ENCODE assay signal across 13 mouse cellular contexts in the genomic region with DNA sequence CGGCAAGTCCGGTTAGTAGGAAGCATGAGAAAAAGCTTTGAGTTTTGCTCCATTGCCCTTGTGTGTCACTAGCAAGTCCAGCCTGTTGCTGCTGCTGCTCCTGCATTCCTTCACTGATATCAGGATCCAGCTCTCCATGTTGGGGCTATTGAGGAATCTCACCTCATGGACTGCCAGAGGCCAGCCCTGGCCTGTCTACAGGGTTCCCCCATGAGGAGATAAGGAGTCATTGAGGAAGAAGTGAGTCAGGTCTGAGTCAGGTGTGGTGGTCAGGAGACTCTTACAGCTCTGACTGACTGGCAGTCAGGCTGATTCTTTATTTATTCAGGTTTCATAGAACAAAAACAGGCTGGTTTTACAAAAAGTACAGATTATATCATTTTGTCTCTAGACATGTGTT. TPM values are rescaled to one million over a fixed set of nuclear protein-coding genes. Genes with fewer than 3 reads are reported as not detected.
DNase-seq lines count a peak whose midpoint lies in the region; ATAC-seq and TF ChIP-seq lines count a peak whose summit lies in the region.
"Had no signal": no experiment of that assay in that cellular context is flagged by ENCODE, and none has a peak within 500 bp of the region (broad histone marks: within the 10 kb centered on the region; RNA-seq: fewer than 3 reads in every experiment).

No protein-coding gene starts in this region.

- in situ Hi-C loops in Patski (cut with MboI; ENCODE audit: low pct_unique_long_range_greater_than_20kb): no loop called here

- TF ChIP-seq EP300 in heart, postnatal 0 days (IDR thresholded peaks at IDR 0.05; ENCODE audit: low read depth): peak; percentile 93
- no peak for TF ChIP-seq EP300 in stomach, postnatal 0 days (optimal IDR thresholded peaks at IDR 0.05)

- H3K4me3 ChIP-seq in lung, embryonic 15.5 days: no peak overlapping the region
- H3K4me3 ChIP-seq in heart, postnatal 0 days (ENCODE audit: low read depth, low read length): no peak overlapping the region
- H3K4me3 ChIP-seq in stomach, postnatal 0 days (ENCODE audit: low read depth, low read length): no peak overlapping the region
- H3K4me3 ChIP-seq: hindbrain, embryonic 13.5 days; liver, embryonic 13.5 days; midbrain, embryonic 13.5 days had no signal

- no peaks in the 10 kb centered on the region; the same call in 1 of the 2 replicates for H3K27me3 ChIP-seq in lung, embryonic 15.5 days
- no peaks in the 10 kb centered on the region for H3K27me3 ChIP-seq in Patski
- H3K27me3 ChIP-seq in heart, postnatal 0 days (ENCODE audit: control insufficient read depth, insufficient read depth, low read length): no peaks in the 10 kb centered on the region
- H3K27me3 ChIP-seq in stomach, postnatal 0 days (ENCODE audit: control insufficient read depth, insufficient read depth, low read length): no peaks in the 10 kb centered on the region

- no peak for TF ChIP-seq CTCF in Patski (IDR thresholded peaks at IDR 0.05)
- TF ChIP-seq CTCF in heart, postnatal 0 days (IDR thresholded peaks at IDR 0.05; ENCODE audit: low read depth): peak; percentile 33; the same call in 1 of the 2 replicates
- TF ChIP-seq CTCF in stomach, postnatal 0 days (IDR thresholded peaks at IDR 0.05; ENCODE audit: low read depth): peak; percentile 22; the same call in 1 of the 2 replicates

- H3K4me1 ChIP-seq in lung, embryonic 15.5 days: no peaks in the 10 kb centered on the region
- peaks cover 4% of the 10 kb centered on the region; the same call in 1 of the 2 replicates for H3K4me1 ChIP-seq in heart, postnatal 0 days (ENCODE audit: control insufficient read depth, insufficient read depth)
- no peaks in the 10 kb centered on the region for H3K4me1 ChIP-seq in stomach, postnatal 0 days (replicated peaks; ENCODE audit: control insufficient read depth, insufficient read depth)
- H3K4me1 ChIP-seq: hindbrain, embryonic 13.5 days; liver, embryonic 13.5 days; midbrain, embryonic 13.5 days had no signal

- POLR2A ChIA-PET in Patski (lab: Charles Lee): no interaction called here

- DNase-seq in lung, adult 18-20 months: no peak
- no peak for DNase-seq in Patski (ENCODE audit: low read depth, low spot score)
- DNase-seq in heart, postnatal 0 days (ENCODE audit: low spot score): peak; percentile 88
- DNase-seq in stomach, postnatal 0 days (ENCODE audit: low spot score): peak; percentile 61
- DNase-seq in thymus, postnatal 14 days: no peak
- no peak for DNase-seq in cerebellum, adult 18-20 months
- DNase-seq in spleen, postnatal 4 days (ENCODE audit: low spot score in 2 of 2): no peak
- DNase-seq: embryo, embryonic 11 days; liver, embryonic 13.5 days had no signal

- CTCF ChIA-PET in Patski (lab: Charles Lee): interaction anchor here (1.5 kb wide), 1 partner anchor 26 kb away, joined by 4 read pairs; no protein-coding TSS in a partner anchor

- 75% methylated on average over 2 of the region's 2 CpGs for WGBS in lung, embryonic 15.5 days
- WGBS in heart, postnatal 0 days: 48% methylated on average over 2 of the region's 2 CpGs
- 80% methylated on average over 2 of the region's 2 CpGs for WGBS in stomach, postnatal 0 days

- peak; percentile 39; the same call in 1 of the 2 replicates for ATAC-seq in lung, embryonic 15.5 days (ENCODE audit: borderline replicate concordance, extremely low read depth, low FRiP score, low TSS enrichment)
- peak; percentile 62 for ATAC-seq in Patski
- ATAC-seq in heart, postnatal 0 days (ENCODE audit: insufficient read depth, low read depth): peak; percentile 96
- ATAC-seq in stomach, postnatal 0 days (ENCODE audit: low FRiP score, low TSS enrichment): peak; percentile 99
- ATAC-seq: activated CD4-positive, CD25-positive, alpha-beta regulatory T cell, adult 4 months; midbrain, embryonic 13.5 days had no signal

- H3K36me3 ChIP-seq in lung, embryonic 15.5 days: no peaks in the 10 kb centered on the region
- no peaks in the 10 kb centered on the region for H3K36me3 ChIP-seq in heart, postnatal 0 days (replicated peaks; ENCODE audit: control insufficient read depth, insufficient read depth, low read length)
- H3K36me3 ChIP-seq in stomach, postnatal 0 days (ENCODE audit: control insufficient read depth, insufficient read depth, low read length): no peaks in the 10 kb centered on the region
- H3K36me3 ChIP-seq: hindbrain, embryonic 13.5 days; liver, embryonic 13.5 days; midbrain, embryonic 13.5 days had no signal

- H3K9ac ChIP-seq in lung, embryonic 15.5 days: no peak overlapping the region
- H3K9ac ChIP-seq in heart, postnatal 0 days (replicated peaks; ENCODE audit: low read depth, low read length): no peak overlapping the region
- no peak overlapping the region for H3K9ac ChIP-seq in stomach, postnatal 0 days (ENCODE audit: low read length)
- H3K9ac ChIP-seq: hindbrain, embryonic 13.5 days; liver, embryonic 13.5 days; midbrain, embryonic 13.5 days had no signal

- H3K9me3 ChIP-seq in lung, embryonic 15.5 days: no peaks in the 10 kb centered on the region
- no peaks in the 10 kb centered on the region for H3K9me3 ChIP-seq in heart, postnatal 0 days (replicated peaks; ENCODE audit: control insufficient read depth, low read length)
- H3K9me3 ChIP-seq in stomach, postnatal 0 days (ENCODE audit: control insufficient read depth, low read length): no peaks in the 10 kb centered on the region
- H3K9me3 ChIP-seq: liver, embryonic 13.5 days had no signal

- H3K27ac ChIP-seq in lung, embryonic 15.5 days: no peak overlapping the region
- peak overlapping the region; percentile 79 for H3K27ac ChIP-seq in heart, postnatal 0 days (ENCODE audit: low read depth)
- no peak overlapping the region for H3K27ac ChIP-seq in stomach, postnatal 0 days (replicated peaks)
- H3K27ac ChIP-seq: hindbrain, embryonic 13.5 days; liver, embryonic 13.5 days; midbrain, embryonic 13.5 days had no signal

- no peak overlapping the region for H3K4me2 ChIP-seq in lung, embryonic 15.5 days
- no peak overlapping the region for H3K4me2 ChIP-seq in heart, postnatal 0 days (ENCODE audit: low read depth, low read length)
- H3K4me2 ChIP-seq in stomach, postnatal 0 days (replicated peaks; ENCODE audit: low read depth): no peak overlapping the region
- H3K4me2 ChIP-seq: hindbrain, embryonic 13.5 days; liver, embryonic 13.5 days; midbrain, embryonic 13.5 days had no signal

RNA-seq across cellular contexts. Expression of a gene that starts 5.9 kb away (rescaled TPM):
- 21.1 and 21.4 TPM in 2 replicates for polyA plus RNA-seq in lung, embryonic 15.5 days (2015; fragmentation: Nextera tagmentation; extraction: Ambion mirVana)
- 19.9 TPM for polyA plus RNA-seq in Patski (2021)
- 13.9 and 20.9 TPM in 2 replicates for total RNA-seq in heart, postnatal 0 days (2014; rRNA removed; ENCODE audit: low replicate concordance)
- 33.9 and 40.4 TPM in 2 replicates for polyA plus RNA-seq in heart, postnatal 0 days (2015; fragmentation: Nextera tagmentation; extraction: Ambion mirVana)
- polyA plus RNA-seq in stomach, postnatal 0 days (2015; fragmentation: Nextera tagmentation; extraction: Ambion mirVana): 19.9 and 20.1 TPM in 2 replicates

Comparison
In these comparisons a context has a peak if more than half of its experiments do, and no peak if none do; other contexts are left out.
1. ATAC-seq: peak in every context shown above with its lines; median percentile 99 in stomach, postnatal 0 days; 96 in heart, postnatal 0 days; 62 in Patski; 39 in lung, embryonic 15.5 days.
2. DNase-seq: peak in heart, postnatal 0 days (single experiment) and stomach, postnatal 0 days (single experiment); none in lung, adult 18-20 months (0 of 2), Patski (single experiment), thymus, postnatal 14 days (single experiment), cerebellum, adult 18-20 months (0 of 2) and spleen, postnatal 4 days (0 of 2).